Mouse (Mus musculus): ENCODE measurements at regions not wholly inside any gene's neighbourhood (a gene's known extent, or its start where the extent isn't known, plus 50 kb on each side); places are given as distances from the start of the nearest gene placed in this dataset.

- 83% methylated on average over 3 of the region's 3 CpGs for WGBS
- Histone ChIP-seq H3K36me3 (ENCODE audit: control insufficient read depth, insufficient read depth, low read length) (no peaks in the 10 kb centered on the region), H3K27ac (ENCODE audit: insufficient read depth, low read length) (no peak overlapping the region), H3K4me1 (ENCODE audit: control insufficient read depth, insufficient read depth, insufficient read length) (no peaks in the 10 kb centered on the region), H3K4me3 (ENCODE audit: extremely low read depth, insufficient read depth, insufficient read length) (no peak overlapping the region; the same call in 1 of the 2 replicates), H3K27me3 (ENCODE audit: control insufficient read depth, insufficient read depth, low read length) (no peaks in the 10 kb centered on the region)
- TF ChIP-seq CTCF (IDR thresholded peaks at IDR 0.05; ENCODE audit: extremely low read depth, insufficient read depth, insufficient read length, insufficient replicate concordance) (no peak), POLR2A (IDR thresholded peaks at IDR 0.05; ENCODE audit: low read depth, low read length) (no peak)
- DNase-seq (ENCODE audit: low read depth in 1 of 2, low spot score in 2 of 2): no peak
Observed at GRCm38 (mm10) chr10:17014826-17015225, 708.2 kb upstream of the Cited2 start.

GRCm38 (mm10) chr10:17016854-17017253, 706.2 kb upstream of the Cited2 start:
- 86% methylated on average over 4 of the region's 4 CpGs for WGBS

GRCm38 (mm10) chr10:17022216-17023158, 700.5 kb upstream of the Cited2 start:
- TF ChIP-seq POLR2A (IDR thresholded peaks at IDR 0.05; ENCODE audit: low read depth, low read length) (no peak), CTCF (IDR thresholded peaks at IDR 0.05; ENCODE audit: extremely low read depth, insufficient read depth, insufficient read length, insufficient replicate concordance) (no peak)
- Histone ChIP-seq H3K4me3 (ENCODE audit: extremely low read depth, insufficient read depth, insufficient read length) (no peak overlapping the region), H3K27me3 (ENCODE audit: control insufficient read depth, insufficient read depth, low read length) (no peaks in the 10 kb centered on the region), H3K36me3 (ENCODE audit: control insufficient read depth, insufficient read depth, low read length) (no peaks in the 10 kb centered on the region), H3K4me1 (ENCODE audit: control insufficient read depth, insufficient read depth, insufficient read length) (no peaks in the 10 kb centered on the region; the same call in 1 of the 2 replicates), H3K27ac (ENCODE audit: insufficient read depth, low read length) (no peak overlapping the region)
- 87% methylated on average over 5 of the region's 5 CpGs for WGBS
- no peak for DNase-seq (ENCODE audit: low read depth in 1 of 2, low spot score in 2 of 2)

More at GRCm38 (mm10) chr10:17016854-17017253, 706.2 kb upstream of the Cited2 start:
- DNase-seq (ENCODE audit: low read depth in 1 of 2, low spot score in 2 of 2): no peak
- Histone ChIP-seq H3K4me1 (ENCODE audit: control insufficient read depth, insufficient read depth, insufficient read length) (no peaks in the 10 kb centered on the region), H3K27ac (ENCODE audit: insufficient read depth, low read length) (no peak overlapping the region), H3K36me3 (ENCODE audit: control insufficient read depth, insufficient read depth, low read length) (no peaks in the 10 kb centered on the region), H3K4me3 (ENCODE audit: extremely low read depth, insufficient read depth, insufficient read length) (no peak overlapping the region), H3K27me3 (ENCODE audit: control insufficient read depth, insufficient read depth, low read length) (no peaks in the 10 kb centered on the region)
- TF ChIP-seq POLR2A (IDR thresholded peaks at IDR 0.05; ENCODE audit: low read depth, low read length) (no peak), CTCF (IDR thresholded peaks at IDR 0.05; ENCODE audit: extremely low read depth, insufficient read depth, insufficient read length, insufficient replicate concordance) (no peak)

- DNase-seq (ENCODE audit: low read depth in 1 of 2, low spot score in 2 of 2): no peak
- H3K27me3 ChIP-seq (ENCODE audit: control insufficient read depth, insufficient read depth, low read length): no peaks in the 10 kb centered on the region
- H3K27ac ChIP-seq (ENCODE audit: insufficient read depth, low read length): no peak overlapping the region
- TF ChIP-seq POLR2A (IDR thresholded peaks at IDR 0.05; ENCODE audit: low read depth, low read length) (no peak), CTCF (IDR thresholded peaks at IDR 0.05; ENCODE audit: extremely low read depth, insufficient read depth, insufficient read length, insufficient replicate concordance) (no peak)
- no peaks in the 10 kb centered on the region; the same call in 1 of the 2 replicates for H3K4me1 ChIP-seq (ENCODE audit: control insufficient read depth, insufficient read depth, insufficient read length)
- 95% methylated on average over 13 of the region's 13 CpGs for WGBS
- no peak overlapping the region for H3K4me3 ChIP-seq (ENCODE audit: extremely low read depth, insufficient read depth, insufficient read length)
- H3K36me3 ChIP-seq (ENCODE audit: control insufficient read depth, insufficient read depth, low read length): no peaks in the 10 kb centered on the region
Observed at GRCm38 (mm10) chr10:17023571-17024293, 699.3 kb upstream of the Cited2 start.

GRCm38 (mm10) chr10:17024294-17024665, 698.7 kb upstream of the Cited2 start:
- Histone ChIP-seq H3K27me3 (ENCODE audit: control insufficient read depth, insufficient read depth, low read length) (no peaks in the 10 kb centered on the region), H3K36me3 (ENCODE audit: control insufficient read depth, insufficient read depth, low read length) (no peaks in the 10 kb centered on the region), H3K4me3 (ENCODE audit: extremely low read depth, insufficient read depth, insufficient read length) (no peak overlapping the region), H3K4me1 (ENCODE audit: control insufficient read depth, insufficient read depth, insufficient read length) (no peaks in the 10 kb centered on the region; the same call in 1 of the 2 replicates), H3K27ac (ENCODE audit: insufficient read depth, low read length) (no peak overlapping the region)
- TF ChIP-seq POLR2A (IDR thresholded peaks at IDR 0.05; ENCODE audit: low read depth, low read length) (no peak), CTCF (IDR thresholded peaks at IDR 0.05; ENCODE audit: extremely low read depth, insufficient read depth, insufficient read length, insufficient replicate concordance) (no peak)
- WGBS: 86% methylated on average over 1 of the region's 1 CpGs
- no peak for DNase-seq (ENCODE audit: low read depth in 1 of 2, low spot score in 2 of 2)

GRCm38 (mm10) chr10:17034892-17035775, 687.9 kb upstream of the Cited2 start:
- H3K36me3 ChIP-seq (ENCODE audit: control insufficient read depth, insufficient read depth, low read length): no peaks in the 10 kb centered on the region
- no peak overlapping the region for H3K27ac ChIP-seq (ENCODE audit: insufficient read depth, low read length)
- DNase-seq (ENCODE audit: low read depth in 1 of 2, low spot score in 2 of 2): no peak
- no peak for TF ChIP-seq POLR2A (IDR thresholded peaks at IDR 0.05; ENCODE audit: low read depth, low read length)
- TF ChIP-seq CTCF (IDR thresholded peaks at IDR 0.05; ENCODE audit: extremely low read depth, insufficient read depth, insufficient read length, insufficient replicate concordance): no peak
- no peaks in the 10 kb centered on the region for H3K4me1 ChIP-seq (ENCODE audit: control insufficient read depth, insufficient read depth, insufficient read length)
- no peak overlapping the region for H3K4me3 ChIP-seq (ENCODE audit: extremely low read depth, insufficient read depth, insufficient read length)
- H3K27me3 ChIP-seq (ENCODE audit: control insufficient read depth, insufficient read depth, low read length): no peaks in the 10 kb centered on the region
- WGBS: 90% methylated on average over 2 of the region's 2 CpGs

Data from spleen, adult 2 months (tissue).